Mouse (Mus musculus) T-helper 1 cell (primary cell): Measurements from ENCODE around the gene Hnrnpul1.
"Not testable (repeated sequence)": the region's sequence is repeated elsewhere in the genome, so short reads cannot be mapped to it uniquely, and the experiment has no call there.

ENCODE experiments used
- in situ Hi-C: fragments of 300-600 bp; cut with MboI, MseI; formaldehyde crosslinking; loops from one replicate; pipeline ENCODE4 v1.15.1; 2025; ENCODE audit warnings: high pct_unique_total_duplicates

Gene Hnrnpul1

GRCm38 (mm10) chr7:25754738-25755467, at the start of gene Hnrnpul1:
Gene Hnrnpul1 (minus strand): TSS chr7:25754757.
- in situ Hi-C loops = loop anchor here (5.0 kb wide), 1 partner anchor 52 kb away; no protein-coding TSS in a partner anchor

- in situ Hi-C loops = no loop called here
Measured at GRCm38 (mm10) chr7:25803460-25803859, 48.9 kb upstream of the Hnrnpul1 start.

GRCm38 (mm10) chr7:25802241-25803125, 47.9 kb upstream of the Hnrnpul1 start:
- in situ Hi-C loops = no loop called here

- in situ Hi-C loops = no loop called here
Measured at GRCm38 (mm10) chr7:25801031-25801430, 46.5 kb upstream of the Hnrnpul1 start.

DNA sequence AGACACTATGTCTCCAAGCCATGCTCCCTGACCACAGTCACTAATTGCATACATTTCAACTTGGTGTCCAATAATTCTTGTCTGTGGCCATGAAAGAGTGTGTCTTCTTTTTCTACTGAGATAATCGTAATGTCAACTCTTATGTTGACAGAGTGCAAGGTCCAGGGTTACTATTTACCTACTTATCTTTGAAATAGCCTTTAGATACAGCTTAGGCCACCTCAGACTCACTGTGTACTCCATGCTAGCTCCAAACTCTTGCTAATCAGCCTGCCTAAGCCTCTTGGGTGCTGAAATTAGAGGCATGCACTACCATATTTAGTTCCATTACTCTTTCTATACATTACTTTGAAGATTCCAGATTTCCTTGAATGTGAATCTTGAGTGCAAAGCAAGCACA, 44.8 kb upstream of the Hnrnpul1 start:
- in situ Hi-C loops = no loop called here

GRCm38 (mm10) chr7:25798540-25798939, 44.0 kb upstream of the Hnrnpul1 start:
- in situ Hi-C loops = no loop called here

DNA sequence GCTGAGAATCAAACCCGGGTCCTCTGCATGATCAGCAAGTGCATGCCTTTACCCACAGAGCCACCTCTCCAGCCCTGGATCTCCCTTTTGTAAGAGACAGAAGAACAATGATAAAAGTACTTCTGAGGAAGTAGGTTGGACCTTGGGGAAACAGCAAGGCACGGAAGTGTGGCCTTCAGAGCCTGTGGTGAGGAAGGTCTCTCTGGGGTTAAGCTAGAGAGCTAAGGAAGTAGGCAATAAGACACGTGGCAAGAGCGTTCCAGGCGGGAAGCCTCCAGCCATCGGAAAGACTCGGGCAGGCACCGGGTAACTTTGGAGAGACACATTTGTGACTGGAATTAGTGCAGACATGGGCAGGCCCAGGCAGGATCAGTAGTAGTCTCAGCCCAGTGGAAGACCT, 40.2 kb upstream of the Hnrnpul1 start:
- in situ Hi-C loops = no loop called here

- in situ Hi-C loops = no loop called here
Measured at GRCm38 (mm10) chr7:25793679-25794078, 39.1 kb upstream of the Hnrnpul1 start.

GRCm38 (mm10) chr7:25792966-25793365, 38.4 kb upstream of the Hnrnpul1 start:
- in situ Hi-C loops = not testable (repeated sequence)

- in situ Hi-C loops = no loop called here
Measured at GRCm38 (mm10) chr7:25790615-25791014, 36.1 kb upstream of the Hnrnpul1 start.

- in situ Hi-C loops = no loop called here
Measured at GRCm38 (mm10) chr7:25789129-25789440, 34.5 kb upstream of the Hnrnpul1 start.

DNA sequence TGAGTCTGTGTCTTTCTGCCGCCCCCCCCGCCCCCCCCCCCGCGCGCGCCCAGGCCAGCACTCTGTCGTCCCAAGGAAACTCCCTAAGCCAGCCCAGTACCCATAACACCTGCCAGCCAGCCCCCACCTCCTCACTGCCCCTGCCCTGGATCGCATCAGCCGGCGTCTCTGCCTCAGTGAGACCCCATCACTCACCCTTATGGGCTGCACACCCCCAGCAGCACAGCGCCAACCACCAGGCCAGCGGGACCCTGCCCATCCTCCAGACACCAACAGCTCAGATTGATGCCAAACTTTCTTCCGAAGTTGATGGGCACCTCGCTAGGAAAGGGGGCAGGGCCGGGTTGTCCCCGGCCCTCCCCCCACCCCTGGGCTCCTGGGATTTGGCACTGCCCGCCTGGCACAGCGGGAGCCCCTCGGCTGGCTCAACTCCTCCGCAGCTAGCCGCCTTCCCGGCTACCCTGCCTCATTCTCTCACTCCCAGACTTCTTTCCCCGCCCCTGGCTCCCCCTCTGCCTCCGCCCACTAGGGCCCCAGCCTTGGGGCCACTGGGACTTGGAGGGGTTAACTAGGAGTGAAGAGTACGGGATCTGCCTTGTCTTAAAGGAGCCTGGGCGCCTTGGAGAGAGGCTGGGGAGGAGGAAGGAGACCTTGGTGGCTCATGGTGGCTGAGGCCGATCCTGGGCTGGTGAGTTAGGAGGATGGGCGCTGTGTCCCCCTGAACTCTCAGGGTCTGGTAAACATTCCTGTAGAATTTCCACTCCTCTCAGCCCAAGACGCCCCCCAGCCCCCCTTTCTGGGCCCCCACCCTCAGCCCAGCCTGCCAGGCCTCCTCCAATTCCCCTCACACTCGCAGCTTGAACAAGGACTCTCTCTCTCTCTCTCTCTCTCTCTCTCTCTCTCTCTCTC, 33.9 kb upstream of the Hnrnpul1 start, which contains the start of gene Axl:
Gene Axl (minus strand): TSS at position 486 of the 909 bp plus-strand sequence.
- in situ Hi-C loops = no loop called here

DNA sequence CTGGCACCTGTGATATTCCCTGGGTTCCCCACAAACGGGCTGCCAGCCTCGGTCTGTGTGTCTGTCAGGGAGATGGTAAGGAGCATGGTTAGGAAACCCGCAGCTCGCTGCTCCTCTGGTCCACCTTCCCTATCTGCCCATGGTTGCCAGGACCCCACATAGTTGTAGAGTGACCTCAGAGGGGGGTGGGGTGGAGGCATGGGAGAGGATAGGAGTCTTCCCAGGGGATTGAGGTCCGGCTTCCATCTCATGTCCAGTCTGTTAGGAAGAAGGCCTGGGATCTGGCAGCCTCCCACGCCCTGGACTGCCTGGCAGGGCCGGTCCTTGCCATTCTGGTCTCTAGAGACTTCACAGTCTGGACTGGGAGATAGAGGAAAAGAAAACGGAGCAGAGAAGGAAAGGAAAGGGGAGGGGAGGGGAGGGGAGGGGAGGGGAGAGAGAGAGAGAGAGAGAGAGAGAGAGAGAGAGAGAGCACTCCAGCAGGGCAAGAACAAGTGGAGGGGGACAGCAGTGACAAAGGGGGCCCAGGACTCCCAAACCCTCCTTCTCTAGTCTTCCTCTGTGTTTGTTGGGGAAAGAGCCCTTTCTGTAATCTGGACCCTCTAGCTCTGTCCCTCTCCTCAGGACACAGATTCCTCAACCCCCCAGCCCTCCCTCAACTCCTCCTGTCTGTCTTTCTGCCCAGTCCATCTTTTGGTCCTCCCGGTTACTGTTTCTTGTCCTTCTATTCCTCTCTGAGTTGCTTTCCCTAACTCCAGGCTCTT, 33.1 kb upstream of the Hnrnpul1 start:
- in situ Hi-C loops = no loop called here

GRCm38 (mm10) chr7:25786974-25787373, 32.4 kb upstream of the Hnrnpul1 start:
- in situ Hi-C loops = no loop called here

- in situ Hi-C loops = no loop called here
Measured at GRCm38 (mm10) chr7:25785752-25786151, 31.2 kb upstream of the Hnrnpul1 start.

- in situ Hi-C loops = no loop called here
Measured at GRCm38 (mm10) chr7:25784808-25785207, 30.3 kb upstream of the Hnrnpul1 start.

- in situ Hi-C loops = no loop called here
Measured at GRCm38 (mm10) chr7:25783746-25784145, 29.2 kb upstream of the Hnrnpul1 start.

GRCm38 (mm10) chr7:25782744-25783143, 28.2 kb upstream of the Hnrnpul1 start:
- in situ Hi-C loops = no loop called here

DNA sequence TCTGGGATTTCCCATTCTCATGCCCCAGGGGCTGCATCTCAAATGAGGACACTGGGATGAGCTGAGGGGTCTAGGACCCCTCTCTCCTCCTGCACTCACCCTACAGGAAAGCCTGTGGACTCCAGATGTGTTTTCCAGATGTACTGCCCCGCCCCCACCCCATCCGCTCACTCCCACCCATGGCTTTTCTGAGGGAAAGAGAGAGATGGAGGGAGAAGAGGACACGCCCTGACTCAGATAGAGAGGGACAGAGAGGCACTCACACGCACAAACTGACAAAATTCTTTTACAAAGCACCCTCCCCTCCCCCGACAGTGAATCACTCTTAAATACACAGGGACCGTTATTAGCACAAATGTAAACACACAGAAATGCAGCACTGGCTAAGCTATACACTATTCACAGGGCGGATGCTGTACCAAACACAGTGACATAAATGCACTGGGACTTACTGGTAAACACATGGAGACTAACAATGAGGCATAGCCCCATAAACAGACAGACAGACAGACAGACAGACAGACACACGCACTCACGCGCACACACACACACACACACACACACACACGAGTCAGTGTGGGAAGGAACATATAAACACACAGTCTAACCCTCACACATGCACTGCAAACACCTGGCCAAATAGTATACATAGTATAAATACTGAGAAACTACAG, 27.5 kb upstream of the Hnrnpul1 start:
- in situ Hi-C loops = no loop called here

DNA sequence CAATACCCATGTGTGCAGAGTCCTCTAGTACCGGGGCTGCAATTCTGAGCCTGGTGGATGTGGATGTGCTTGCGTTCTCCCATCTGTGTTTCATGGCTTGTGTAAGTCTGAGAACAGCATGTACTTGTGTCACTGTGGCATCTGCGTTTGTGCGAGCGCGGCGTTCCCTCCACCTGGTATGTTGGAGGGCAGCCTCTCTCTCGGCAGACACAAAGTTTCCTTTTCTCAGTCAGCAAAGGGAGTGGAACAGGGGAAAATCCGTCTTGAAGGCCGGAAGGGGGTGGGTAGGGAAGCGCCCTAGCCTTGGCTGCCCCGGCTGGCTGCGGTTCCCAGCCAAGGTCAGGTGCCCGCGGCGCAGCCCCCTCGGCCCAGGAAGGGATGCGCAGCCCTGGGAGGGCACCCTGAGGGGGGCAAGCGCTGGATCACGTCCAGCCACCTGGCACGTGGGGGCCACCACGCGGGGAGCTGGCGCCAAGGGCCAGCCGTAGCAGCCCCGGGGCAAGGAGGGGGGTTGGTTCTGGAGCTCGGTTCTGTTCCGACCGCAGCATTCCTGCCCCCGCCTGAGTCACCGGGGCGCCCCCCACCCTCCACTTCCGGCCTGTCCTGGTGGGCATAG, 26.9 kb upstream of the Hnrnpul1 start:
- in situ Hi-C loops = no loop called here
